Mouse (Mus musculus): ENCODE results near the gene Pkig. TPM values are rescaled to one million over a fixed set of nuclear protein-coding genes. Genes with fewer than 3 reads are reported as not detected.
A peak's percentile ranks its signal among the peaks of the same experiment; 100 is the strongest.

Gene Pkig
- polyA plus RNA-seq, 1 experiment from 2014 or later: 122 TPM

DNA sequence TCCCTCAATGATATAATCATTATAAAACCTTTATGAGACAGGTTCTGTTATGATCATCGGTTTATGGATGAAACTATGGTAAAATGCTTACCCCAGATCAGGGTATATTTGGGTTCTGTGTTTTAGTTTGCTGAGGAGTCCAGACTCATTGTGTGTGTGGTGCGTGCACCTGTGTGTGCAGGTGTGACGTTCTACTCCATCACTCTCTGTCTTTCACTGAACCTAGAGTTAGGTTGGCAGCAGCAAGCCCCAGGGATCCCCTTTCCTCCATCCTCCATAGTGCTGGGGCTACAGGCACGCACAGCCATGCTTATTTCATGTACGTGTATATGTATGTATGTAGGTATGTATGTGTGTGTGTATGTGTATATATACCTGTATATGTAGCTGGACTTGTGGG lies 3.9 kb downstream of the Pkig start:
- ATAC-seq (ENCODE audit: low read depth) (no peak), DNase-seq (no peak)
- H3K27ac ChIP-seq: no peak overlapping the region
- H3K9ac ChIP-seq: no peak overlapping the region
- 90% methylated on average over 5 of the region's 5 CpGs for WGBS (ENCODE audit: insufficient replicate concordance)
- H3K4me1 ChIP-seq (replicated peaks): peaks cover 73% of the 10 kb centered on the region
- no peak overlapping the region for H3K4me3 ChIP-seq (replicated peaks)
- peaks cover 17% of the 10 kb centered on the region for H3K36me3 ChIP-seq
- H3K4me2 ChIP-seq: no peak overlapping the region
- H3K27me3 ChIP-seq: no peaks in the 10 kb centered on the region
- H3K9me3 ChIP-seq (replicated peaks): no peaks in the 10 kb centered on the region

DNA sequence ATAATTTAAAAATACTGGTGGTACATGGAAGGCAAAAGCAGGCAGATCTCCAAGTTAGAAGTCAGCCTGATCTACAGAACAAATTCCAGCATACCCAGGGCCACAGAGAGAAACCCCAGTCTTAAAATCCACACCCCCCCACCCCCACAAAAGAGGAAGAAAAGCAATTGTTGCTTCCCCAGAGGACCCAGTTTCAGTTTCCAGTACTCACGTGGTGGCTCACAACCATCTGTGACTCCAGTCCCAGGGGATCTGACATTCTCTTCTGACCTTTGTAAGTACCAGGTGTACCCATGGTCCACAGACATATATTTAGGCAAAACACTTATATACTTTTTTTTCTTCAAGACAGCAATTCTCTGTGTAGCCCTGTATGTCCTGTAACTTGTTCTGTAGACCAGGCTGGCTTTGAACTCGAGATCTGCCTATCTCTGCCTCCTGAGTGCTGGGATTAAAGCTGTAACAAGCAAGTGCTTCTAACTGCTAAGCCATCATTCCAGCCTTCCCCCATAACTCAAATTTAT lies 4.6 kb downstream of the Pkig start:
- H3K9me3 ChIP-seq (replicated peaks): no peaks in the 10 kb centered on the region
- no peak for ATAC-seq (ENCODE audit: low read depth)
- 38% methylated on average over 2 of the region's 2 CpGs for WGBS (ENCODE audit: insufficient replicate concordance)
- no peak overlapping the region for H3K4me3 ChIP-seq (replicated peaks)
- no peak overlapping the region for H3K4me2 ChIP-seq
- H3K27ac ChIP-seq: no peak overlapping the region
- H3K9ac ChIP-seq: no peak overlapping the region
- peaks cover 75% of the 10 kb centered on the region for H3K4me1 ChIP-seq (replicated peaks)
- no peak for DNase-seq
- H3K36me3 ChIP-seq: peaks cover 17% of the 10 kb centered on the region
- no peaks in the 10 kb centered on the region for H3K27me3 ChIP-seq

DNA sequence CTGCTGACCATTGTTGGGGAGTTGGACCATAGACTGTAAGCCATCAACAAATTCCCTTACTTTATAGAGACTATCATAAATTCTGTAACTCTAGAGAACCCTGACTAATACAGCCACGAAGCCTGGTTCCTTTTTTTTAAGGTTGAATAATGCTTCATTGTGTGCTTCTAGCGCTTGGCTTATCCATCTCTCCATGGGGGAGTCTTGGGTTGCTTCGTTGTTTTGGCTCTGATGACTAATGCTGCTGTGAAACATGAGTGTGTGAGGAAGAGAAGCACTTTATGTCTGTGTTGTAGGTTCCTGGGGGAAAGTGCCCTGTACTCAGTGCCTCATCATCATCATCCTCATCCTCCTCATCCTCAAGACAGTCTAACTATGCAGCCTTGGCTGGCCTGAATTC lies 5.7 kb downstream of the Pkig start:
- Histone ChIP-seq H3K27me3 (no peaks in the 10 kb centered on the region), H3K9ac (no peak overlapping the region), H3K4me1 (replicated peaks) (peaks cover 77% of the 10 kb centered on the region), H3K4me2 (no peak overlapping the region), H3K9me3 (replicated peaks) (no peaks in the 10 kb centered on the region), H3K36me3 (peaks cover 17% of the 10 kb centered on the region), H3K4me3 (replicated peaks) (no peak overlapping the region), H3K27ac (no peak overlapping the region)
- WGBS (ENCODE audit: insufficient replicate concordance): 67% methylated on average over 3 of the region's 3 CpGs
- no peak for DNase-seq
- no peak for ATAC-seq (ENCODE audit: low read depth)

DNA sequence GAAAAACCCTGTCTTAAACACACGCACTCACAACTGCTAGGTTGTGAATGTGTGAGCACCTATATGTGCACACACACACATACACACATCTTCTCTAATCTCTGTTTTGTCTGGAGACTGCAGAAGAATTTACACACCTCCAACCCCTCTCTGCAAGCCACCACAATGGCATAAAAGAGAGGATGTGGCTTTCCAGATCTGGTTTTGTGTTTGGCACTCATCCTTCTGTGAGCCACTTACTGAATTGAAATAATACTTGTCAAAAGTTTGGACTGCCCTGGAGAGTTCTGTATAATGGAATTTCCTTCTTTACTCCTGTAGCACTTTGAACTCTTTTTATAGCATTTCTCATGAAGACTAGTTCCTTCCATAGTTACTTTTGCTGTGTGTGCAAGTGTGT lies 8.9 kb downstream of the Pkig start:
- H3K27ac ChIP-seq: no peak overlapping the region
- peaks cover 58% of the 10 kb centered on the region for H3K4me1 ChIP-seq (replicated peaks)
- DNase-seq (no peak), ATAC-seq (ENCODE audit: low read depth) (no peak)
- H3K4me3 ChIP-seq (replicated peaks): no peak overlapping the region
- no peaks in the 10 kb centered on the region for H3K27me3 ChIP-seq
- no peak overlapping the region for H3K4me2 ChIP-seq
- 89% methylated on average over 1 of the region's 1 CpGs for WGBS (ENCODE audit: insufficient replicate concordance)
- H3K9ac ChIP-seq: no peak overlapping the region
- H3K9me3 ChIP-seq (replicated peaks): no peaks in the 10 kb centered on the region
- H3K36me3 ChIP-seq: peaks cover 9% of the 10 kb centered on the region; the same call in 1 of the 2 replicates

DNA sequence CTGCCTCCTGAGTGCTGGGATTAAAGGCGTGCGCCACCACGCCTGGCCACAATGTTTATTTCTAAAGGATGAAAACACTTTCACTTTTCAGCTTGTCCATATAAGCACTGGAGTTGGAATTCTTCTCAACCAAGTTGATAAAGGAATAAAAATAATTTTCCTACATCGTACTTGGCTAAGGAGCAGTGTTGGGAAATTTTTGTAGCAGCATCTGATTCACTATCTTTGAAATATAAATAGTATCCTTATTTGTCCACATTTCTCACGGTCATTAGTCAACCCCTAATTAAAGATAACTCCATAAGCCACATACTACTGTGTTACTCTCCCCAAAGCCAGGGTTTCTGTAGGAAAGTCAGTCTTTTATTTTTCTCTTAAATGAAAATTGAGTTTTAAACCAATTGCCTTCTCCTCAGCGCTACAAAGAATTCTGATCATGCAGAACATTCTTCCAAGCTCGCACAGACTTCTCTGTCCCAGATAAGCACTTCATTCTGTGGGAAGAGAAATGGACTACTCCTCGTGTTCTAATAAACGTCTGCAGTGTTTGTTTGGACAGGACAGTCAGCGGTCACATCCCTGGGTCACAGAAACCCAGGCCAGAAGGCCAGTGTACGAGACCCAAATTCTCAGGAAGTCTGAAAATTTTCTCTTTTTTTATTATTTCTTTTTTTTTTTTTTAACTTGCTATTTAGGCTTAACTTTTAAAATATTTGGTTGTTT lies 12.8 kb downstream of the Pkig start:
- Histone ChIP-seq H3K9ac (no peak overlapping the region), H3K4me2 (no peak overlapping the region), H3K9me3 (replicated peaks) (no peaks in the 10 kb centered on the region), H3K36me3 (0 out of 2 replicates have a peak, but pooled peaks cover under 1% of the 10 kb centered on the region), H3K4me3 (replicated peaks) (no peak overlapping the region), H3K27ac (no peak overlapping the region), H3K27me3 (no peaks in the 10 kb centered on the region), H3K4me1 (replicated peaks) (peaks cover 61% of the 10 kb centered on the region)
- WGBS (ENCODE audit: insufficient replicate concordance): 74% methylated on average over 11 of the region's 11 CpGs
- no peak for ATAC-seq (ENCODE audit: low read depth)
- no peak for DNase-seq

DNA sequence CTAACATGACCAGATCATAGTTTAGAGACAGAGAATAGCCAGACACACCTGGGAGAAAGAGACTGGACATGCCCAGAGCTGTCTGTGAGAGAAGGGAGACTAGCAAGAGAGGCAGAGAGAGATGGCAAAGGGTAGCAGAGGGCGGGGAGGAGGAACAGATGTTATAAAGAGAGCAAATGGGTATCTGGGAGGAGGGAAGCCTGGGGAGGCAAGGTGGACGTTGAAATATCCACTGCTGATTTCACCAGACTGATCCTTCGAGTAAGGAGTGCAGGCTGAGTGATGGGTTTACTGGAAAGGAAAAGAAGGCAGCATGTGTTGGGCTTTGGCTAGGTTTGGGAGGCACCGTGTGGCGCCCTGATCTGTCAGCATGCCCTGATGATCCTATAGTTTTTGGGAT lies 16.2 kb downstream of the Pkig start:
- ATAC-seq (ENCODE audit: low read depth): no peak
- peak overlapping the region; percentile 34; the same call in 1 of the 2 replicates for H3K9ac ChIP-seq
- H3K27ac ChIP-seq: peak overlapping the region; percentile 62; the same call in 1 of the 2 replicates
- 68% methylated on average over 5 of the region's 5 CpGs for WGBS (ENCODE audit: insufficient replicate concordance)
- H3K4me1 ChIP-seq (replicated peaks): peaks cover 54% of the 10 kb centered on the region
- no peak overlapping the region for H3K4me2 ChIP-seq
- no peak for DNase-seq
- no peaks in the 10 kb centered on the region for H3K36me3 ChIP-seq
- H3K4me3 ChIP-seq (replicated peaks): no peak overlapping the region
- H3K27me3 ChIP-seq: no peaks in the 10 kb centered on the region
- no peaks in the 10 kb centered on the region for H3K9me3 ChIP-seq (replicated peaks)

DNA sequence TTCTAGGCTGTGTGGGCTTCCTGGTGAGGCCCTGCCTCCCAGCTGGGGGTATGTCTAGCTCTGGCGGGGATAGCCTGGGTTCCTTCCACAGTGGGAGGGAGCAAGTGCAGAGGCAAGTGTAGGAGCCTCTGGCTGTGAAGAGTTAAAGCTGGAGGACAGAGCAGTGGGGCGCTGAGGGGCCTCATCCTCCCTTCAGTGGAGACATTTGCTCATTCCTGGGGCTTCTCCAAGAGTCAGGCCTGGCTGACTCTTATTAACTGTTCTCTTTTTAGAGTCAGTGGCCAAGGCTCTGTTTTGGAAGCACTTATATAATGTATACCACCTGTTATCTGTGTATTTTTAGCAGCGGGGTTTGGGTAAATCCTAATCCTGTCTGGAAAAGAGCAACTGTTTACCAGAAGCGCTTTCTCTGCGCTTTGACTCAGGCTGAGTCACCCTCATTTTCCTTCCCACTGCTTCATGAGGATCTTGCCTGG lies 17.0 kb downstream of the Pkig start:
- H3K4me2 ChIP-seq: no peak overlapping the region
- no peaks in the 10 kb centered on the region for H3K27me3 ChIP-seq
- ATAC-seq (ENCODE audit: low read depth): no peak
- DNase-seq: no peak
- H3K27ac ChIP-seq: peak overlapping the region; percentile 62; the same call in 1 of the 2 replicates
- H3K4me3 ChIP-seq (replicated peaks): no peak overlapping the region
- H3K9me3 ChIP-seq (replicated peaks): no peaks in the 10 kb centered on the region
- WGBS (ENCODE audit: insufficient replicate concordance): 63% methylated on average over 5 of the region's 5 CpGs
- H3K9ac ChIP-seq: peak overlapping the region; percentile 34; the same call in 1 of the 2 replicates
- H3K36me3 ChIP-seq: no peaks in the 10 kb centered on the region
- H3K4me1 ChIP-seq (replicated peaks): peaks cover 54% of the 10 kb centered on the region

DNA sequence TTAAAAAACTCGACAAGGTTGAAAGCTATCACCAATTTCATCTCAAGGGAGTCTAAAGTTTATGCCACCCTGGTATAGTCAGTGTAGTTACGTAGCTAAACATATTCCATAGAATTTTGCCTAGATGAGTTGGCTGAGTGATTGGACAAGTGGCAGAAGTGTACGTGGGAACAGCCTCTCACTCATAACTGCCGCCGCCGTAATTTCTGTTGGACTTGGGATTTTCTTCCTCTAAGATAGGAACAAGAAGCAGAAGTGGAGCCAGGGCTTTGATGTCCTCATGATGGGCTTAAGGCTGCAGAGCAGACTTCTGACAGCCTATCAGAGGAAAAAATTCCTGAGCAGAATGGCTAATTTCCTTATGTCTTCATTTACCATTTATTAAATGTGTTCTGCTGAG lies 17.5 kb downstream of the Pkig start:
- DNase-seq (no peak), ATAC-seq (ENCODE audit: low read depth) (no peak)
- Histone ChIP-seq H3K4me3 (replicated peaks) (no peak overlapping the region), H3K9me3 (replicated peaks) (no peaks in the 10 kb centered on the region), H3K27ac (0 out of 2 replicates have a peak overlapping the region, but pooled peaks have one; percentile 52), H3K9ac (no peak overlapping the region), H3K36me3 (0 out of 2 replicates have a peak, but pooled peaks cover under 1% of the 10 kb centered on the region), H3K27me3 (no peaks in the 10 kb centered on the region), H3K4me1 (replicated peaks) (peaks cover 51% of the 10 kb centered on the region), H3K4me2 (no peak overlapping the region)
- 62% methylated on average over 6 of the region's 6 CpGs for WGBS (ENCODE audit: insufficient replicate concordance)

DNA sequence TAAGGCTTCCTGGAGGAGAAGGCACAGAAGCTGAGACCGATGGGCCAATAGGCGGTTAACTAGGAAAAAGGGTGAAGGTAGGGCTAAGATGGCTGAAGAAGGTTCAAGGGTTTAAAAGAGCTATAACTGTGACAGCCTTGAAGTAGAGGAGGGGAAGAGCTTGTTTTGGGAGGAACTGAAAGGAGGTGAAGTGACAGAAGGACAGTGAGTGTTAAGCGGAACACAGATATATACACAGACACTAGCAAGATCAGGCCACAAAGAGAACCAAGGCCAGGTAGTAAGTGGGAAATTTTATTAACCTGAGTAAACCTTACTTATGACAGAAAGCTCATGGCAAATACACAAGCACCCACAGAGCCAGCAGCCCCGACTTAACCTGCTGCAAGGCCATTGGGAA lies 18.1 kb downstream of the Pkig start:
- Histone ChIP-seq H3K9me3 (replicated peaks) (no peaks in the 10 kb centered on the region), H3K9ac (no peak overlapping the region), H3K4me3 (replicated peaks) (no peak overlapping the region), H3K27ac (peak overlapping the region; percentile 30), H3K4me1 (replicated peaks) (peaks cover 56% of the 10 kb centered on the region), H3K27me3 (no peaks in the 10 kb centered on the region), H3K36me3 (0 out of 2 replicates have a peak, but pooled peaks cover 6% of the 10 kb centered on the region), H3K4me2 (no peak overlapping the region)
- ATAC-seq (ENCODE audit: low read depth): no peak
- 81% methylated on average over 4 of the region's 4 CpGs for WGBS (ENCODE audit: insufficient replicate concordance)
- no peak for DNase-seq

DNA sequence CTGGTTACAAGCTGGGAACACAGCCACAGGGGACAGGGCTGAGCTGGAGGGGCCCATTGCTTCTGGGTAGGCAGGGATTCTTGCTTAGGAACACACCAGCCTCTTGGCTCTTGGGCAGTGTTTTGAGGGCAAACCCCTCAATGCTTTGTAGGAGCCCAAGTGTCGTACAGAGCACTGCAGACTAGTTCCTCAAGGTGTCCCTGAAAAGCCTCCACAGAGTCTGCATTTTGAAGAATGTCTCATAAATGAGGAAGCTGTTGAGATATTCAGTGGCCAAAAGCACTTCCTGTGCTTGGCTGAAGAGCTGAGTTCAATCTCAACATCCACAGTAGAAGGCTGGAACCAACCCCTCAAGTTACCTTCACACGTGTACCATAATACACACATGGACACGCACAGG lies 18.6 kb downstream of the Pkig start:
- 73% methylated on average over 3 of the region's 3 CpGs for WGBS (ENCODE audit: insufficient replicate concordance)
- ATAC-seq (ENCODE audit: low read depth): no peak
- Histone ChIP-seq H3K27me3 (no peaks in the 10 kb centered on the region), H3K9me3 (replicated peaks) (no peaks in the 10 kb centered on the region), H3K9ac (no peak overlapping the region), H3K27ac (peak overlapping the region; percentile 30), H3K4me1 (replicated peaks) (peaks cover 57% of the 10 kb centered on the region), H3K4me3 (replicated peaks) (no peak overlapping the region), H3K36me3 (0 out of 2 replicates have a peak, but pooled peaks cover 6% of the 10 kb centered on the region), H3K4me2 (no peak overlapping the region)
- DNase-seq: no peak

DNA sequence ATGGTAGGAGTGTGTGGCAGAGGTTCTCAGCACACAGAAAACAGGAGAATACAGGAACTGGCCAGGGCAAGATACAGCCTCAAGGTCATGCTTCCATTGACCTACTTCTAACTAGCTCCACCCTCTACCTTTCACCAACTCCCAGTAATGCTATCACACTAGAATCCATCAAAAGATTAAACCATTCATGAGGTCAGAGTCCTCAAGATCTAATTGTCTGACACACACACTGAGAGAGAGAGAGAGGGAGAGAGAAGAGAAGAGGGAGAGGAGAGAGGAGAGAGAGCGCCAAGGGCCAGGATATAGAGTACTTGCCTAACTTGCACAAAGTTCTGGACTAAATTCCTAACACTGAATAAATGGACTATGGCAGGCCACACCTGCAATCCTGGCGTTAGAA lies 24.2 kb downstream of the Pkig start:
- WGBS (ENCODE audit: insufficient replicate concordance): 79% methylated on average over 2 of the region's 2 CpGs
- no peak overlapping the region for H3K9ac ChIP-seq
- ATAC-seq (ENCODE audit: low read depth): no peak
- H3K4me3 ChIP-seq (replicated peaks): no peak overlapping the region
- H3K4me2 ChIP-seq: no peak overlapping the region
- no peaks in the 10 kb centered on the region for H3K9me3 ChIP-seq (replicated peaks)
- H3K27ac ChIP-seq: no peak overlapping the region
- H3K4me1 ChIP-seq (replicated peaks): peaks cover 65% of the 10 kb centered on the region
- no peaks in the 10 kb centered on the region for H3K27me3 ChIP-seq
- no peak for DNase-seq
- 0 out of 2 replicates have a peak, but pooled peaks cover 6% of the 10 kb centered on the region for H3K36me3 ChIP-seq

Measured in liver, embryonic 13.5 days (tissue).